In the genomic region with DNA sequence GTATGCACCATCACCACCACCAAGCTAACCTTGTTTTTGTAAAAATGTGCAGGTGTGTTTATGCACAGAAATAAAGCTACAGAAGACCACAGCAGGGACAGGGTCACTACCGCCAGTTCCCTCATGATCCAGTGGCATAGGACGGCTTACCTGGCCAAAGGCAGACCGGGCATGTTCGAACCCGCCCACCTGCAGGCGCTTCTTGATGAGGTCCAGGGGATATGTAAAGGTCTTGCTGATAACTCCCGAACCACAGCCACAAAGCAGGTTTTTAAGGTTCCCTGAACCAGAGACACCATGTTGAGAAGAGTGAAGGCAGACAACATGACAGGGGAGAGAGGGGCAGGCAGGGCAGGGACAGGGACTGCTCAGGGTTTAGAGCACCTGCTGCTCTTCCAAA, we compare ENCODE assay signal across 13 mouse cellular contexts.
"Had no signal": no experiment of that assay in that cellular context is flagged by ENCODE, and none has a peak within 500 bp of the region (broad histone marks: within the 10 kb centered on the region; RNA-seq: fewer than 3 reads in every experiment).

No protein-coding gene starts in this region.

- H3K4me3 ChIP-seq: intestine, embryonic 15.5 days; left cerebral cortex, adult 2 months; limb, embryonic 10.5 days; liver, embryonic 13.5 days; midbrain, embryonic 12.5 days; neural tube, embryonic 13.5 days had no signal

- H3K4me2 ChIP-seq: intestine, embryonic 15.5 days; liver, embryonic 13.5 days; midbrain, embryonic 12.5 days; neural tube, embryonic 13.5 days had no signal

- DNase-seq: liver, embryonic 13.5 days; liver, postnatal 0 days; retina, postnatal 1 day; right cerebral cortex, postnatal 4 days; spleen, adult 18-20 months; thymus, adult 18-20 months; thymus, postnatal 14 days had no signal

- ATAC-seq: intestine, embryonic 15.5 days; liver, postnatal 0 days; midbrain, embryonic 16.5 days had no signal

- H3K9me3 ChIP-seq: intestine, embryonic 15.5 days; limb, embryonic 10.5 days; liver, embryonic 13.5 days; midbrain, embryonic 12.5 days; neural tube, embryonic 13.5 days had no signal

- H3K9ac ChIP-seq: intestine, embryonic 15.5 days; liver, embryonic 13.5 days; liver, postnatal 0 days; neural tube, embryonic 13.5 days had no signal

- H3K27me3 ChIP-seq: intestine, embryonic 15.5 days; liver, embryonic 13.5 days had no signal

- H3K27ac ChIP-seq: intestine, embryonic 15.5 days; left cerebral cortex, adult 2 months; limb, embryonic 10.5 days; liver, embryonic 13.5 days; midbrain, embryonic 12.5 days; neural tube, embryonic 13.5 days had no signal
